Mouse (Mus musculus) erythroblast, embryonic 14.5 days (primary cell): ENCODE results near the gene Rnaseh2b.

Experiments
- GATA1 ChIP-seq: IDR thresholded peaks from 2 replicates; pipeline ENCODE4 v1.6.1; 2012; ENCODE audit warnings: low read length, inconsistent platforms, mixed read lengths
- TAL1 ChIP-seq: IDR thresholded peaks from 3 replicates; pipeline ENCODE4 v1.6.1; 2012; ENCODE audit warnings: low read length, inconsistent platforms, mixed read lengths

DNA sequence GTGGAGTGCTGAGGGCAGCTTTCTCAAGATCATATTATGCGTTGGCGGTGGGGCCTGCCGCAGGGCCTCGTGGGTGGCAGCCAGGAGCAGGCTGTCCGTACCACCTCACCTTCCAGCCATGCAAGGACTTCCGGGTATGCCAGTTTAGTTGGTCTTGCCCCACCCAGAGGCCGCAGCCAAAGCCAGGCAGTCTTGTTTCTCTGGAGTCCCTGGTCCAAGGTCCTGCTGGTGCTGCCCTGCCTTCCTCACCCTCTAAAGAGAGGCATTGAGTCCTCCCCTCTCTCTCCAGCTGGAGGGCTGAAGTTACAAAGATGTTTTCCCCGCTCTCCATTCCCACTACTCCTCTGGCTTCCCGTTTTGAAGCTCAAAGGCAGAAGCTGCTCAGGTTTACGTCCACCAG, 43.6 kb upstream of the Rnaseh2b start:
- TF ChIP-seq GATA1 (no peak), TAL1 (no peak)
